Mouse (Mus musculus): ENCODE measurements around the gene Hoxa5. TPM values are rescaled to one million over a fixed set of nuclear protein-coding genes. Genes with fewer than 3 reads are reported as not detected.

The Hoxa5 gene
- 11.0 and 11.3 TPM in 2 replicates for polyA plus RNA-seq (2014; fragmentation: Nextera tagmentation; extraction: Ambion mirVana)

DNA sequence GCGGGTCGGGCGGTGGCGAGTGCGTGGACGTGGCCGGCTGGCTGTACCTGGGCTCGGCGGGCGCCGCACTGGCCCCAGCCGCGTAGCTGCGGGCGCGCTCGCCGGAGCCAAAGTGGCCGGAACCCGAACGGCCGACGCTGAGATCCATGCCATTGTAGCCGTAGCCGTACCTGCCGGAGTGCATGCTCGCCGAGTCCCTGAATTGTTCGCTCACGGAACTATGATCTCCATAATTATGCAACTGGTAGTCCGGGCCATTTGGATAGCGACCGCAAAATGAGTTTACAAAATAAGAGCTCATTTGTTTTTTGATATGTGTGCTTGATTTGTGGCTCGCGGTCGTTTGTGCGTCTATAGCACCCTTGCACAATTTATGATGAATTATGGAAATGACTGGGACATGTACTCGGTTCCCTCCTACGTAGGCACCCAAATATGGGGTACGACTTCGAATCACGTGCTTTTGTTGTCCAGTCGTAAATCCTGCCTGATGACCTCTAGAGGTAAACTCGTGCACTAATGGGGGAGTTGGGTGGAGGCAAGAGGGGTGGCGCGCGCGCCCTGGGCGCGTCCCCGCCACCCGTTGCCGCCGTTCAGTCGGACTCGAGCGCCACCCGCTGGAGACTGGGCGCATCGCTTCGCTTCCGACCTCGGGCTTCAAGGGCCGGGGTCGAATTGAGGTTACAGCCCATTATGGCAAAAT, at the start of gene Hoxa5:
Gene Hoxa5, minus strand, starts transcription at position 538 of the 703 bp plus-strand sequence.
- H3K27me3 ChIP-seq (ENCODE audit: control insufficient read depth, insufficient read depth, low read length), result no peaks in the 10 kb centered on the region
- peak; percentile 56; the same call in 1 of the 2 replicates for ATAC-seq (ENCODE audit: insufficient number of reproducible peaks, low FRiP score, low TSS enrichment, low read depth)
- WGBS, result under 1% methylated on average over 65 of the region's 65 CpGs

GRCm38 (mm10) chr6:52253511-52254500, 49.4 kb upstream of the Hoxa5 start:
- no peaks in the 10 kb centered on the region for H3K36me3 ChIP-seq (ENCODE audit: control insufficient read depth, insufficient read depth, low read length)
- no peak for ATAC-seq (ENCODE audit: insufficient number of reproducible peaks, low FRiP score, low TSS enrichment, low read depth)
- peak overlapping the region; percentile 87 for H3K9ac ChIP-seq (ENCODE audit: low read length)
- H3K9me3 ChIP-seq (ENCODE audit: control insufficient read depth, low read length), result no peaks in the 10 kb centered on the region
- peak; percentile 72 for DNase-seq (ENCODE audit: low spot score)
- peaks cover 10% of the 10 kb centered on the region; the same call in 1 of the 2 replicates for H3K4me1 ChIP-seq (ENCODE audit: control insufficient read depth, insufficient read depth, low read length)
- H3K27me3 ChIP-seq (ENCODE audit: control insufficient read depth, insufficient read depth, low read length), result peaks cover 6% of the 10 kb centered on the region; the same call in 1 of the 2 replicates
- H3K4me3 ChIP-seq (ENCODE audit: low read depth, low read length), result peak overlapping the region; percentile 42
- under 1% methylated on average over 59 of the region's 59 CpGs for WGBS
- peak overlapping the region; percentile 76 for H3K4me2 ChIP-seq (ENCODE audit: low read depth, severe bottlenecking)
- H3K27ac ChIP-seq (replicated peaks; ENCODE audit: low read depth, low read length), result peak overlapping the region; percentile 80

More for the DNA sequence above, at the start of gene Hoxa5:
- H3K4me2 ChIP-seq (ENCODE audit: low read depth, severe bottlenecking), result peak within 1 kb of the TSS; percentile 98
- peak within 1 kb of the TSS; percentile 44 for H3K4me3 ChIP-seq (ENCODE audit: low read depth, low read length)
- H3K36me3 ChIP-seq (ENCODE audit: control insufficient read depth, insufficient read depth, low read length), result peaks cover 2% of the 10 kb centered on the region; the same call in 1 of the 2 replicates
- peaks cover 80% of the 10 kb centered on the region for H3K4me1 ChIP-seq (ENCODE audit: control insufficient read depth, insufficient read depth, low read length)
- no peaks in the 10 kb centered on the region for H3K9me3 ChIP-seq (ENCODE audit: control insufficient read depth, low read length)
- H3K9ac ChIP-seq (ENCODE audit: low read length), result peak within 1 kb of the TSS; percentile 76
- peak; percentile 96 for DNase-seq (ENCODE audit: low spot score)
- peak within 1 kb of the TSS; percentile 59 for H3K27ac ChIP-seq (replicated peaks; ENCODE audit: low read depth, low read length)

DNA sequence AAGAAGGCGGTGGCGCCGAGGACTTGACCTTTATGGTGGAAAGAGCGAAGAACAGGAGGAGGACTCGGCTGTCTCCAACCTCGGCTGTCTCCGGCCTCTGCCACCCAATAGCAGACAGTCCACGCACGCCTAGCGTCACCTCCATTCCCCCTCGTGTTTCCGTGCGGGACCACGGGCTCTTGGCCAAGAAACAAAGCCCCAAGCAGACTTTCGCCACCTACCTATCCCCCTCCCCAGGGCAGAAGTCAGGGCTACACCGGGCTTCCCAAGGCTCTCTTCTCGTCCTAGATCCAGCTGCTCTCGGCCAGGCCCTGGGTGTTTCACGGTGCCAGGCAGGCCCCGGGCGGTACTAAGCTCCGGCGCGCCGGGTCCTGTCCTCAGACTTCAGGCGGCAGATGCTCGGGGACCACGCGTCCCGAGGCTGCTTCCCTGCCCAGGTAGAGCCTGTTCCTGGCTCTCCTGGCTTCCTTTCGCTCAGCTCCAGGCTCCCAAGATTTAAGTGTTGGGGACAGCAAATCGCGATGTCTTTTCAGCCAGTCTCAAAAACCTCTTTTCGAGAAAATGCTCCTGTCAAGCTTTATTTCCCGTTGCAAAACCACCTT, 48.5 kb upstream of the Hoxa5 start:
- H3K4me2 ChIP-seq (ENCODE audit: low read depth, severe bottlenecking), result peak overlapping the region; percentile 76
- no peaks in the 10 kb centered on the region for H3K36me3 ChIP-seq (ENCODE audit: control insufficient read depth, insufficient read depth, low read length)
- H3K9me3 ChIP-seq (ENCODE audit: control insufficient read depth, low read length), result no peaks in the 10 kb centered on the region
- H3K27ac ChIP-seq (replicated peaks; ENCODE audit: low read depth, low read length), result peak overlapping the region; percentile 80
- H3K9ac ChIP-seq (ENCODE audit: low read length), result peak overlapping the region; percentile 87
- H3K4me1 ChIP-seq (ENCODE audit: control insufficient read depth, insufficient read depth, low read length), result peaks cover 13% of the 10 kb centered on the region
- 2% methylated on average over 35 of the region's 35 CpGs for WGBS
- DNase-seq (ENCODE audit: low spot score), result peak; percentile 77
- no peak for ATAC-seq (ENCODE audit: insufficient number of reproducible peaks, low FRiP score, low TSS enrichment, low read depth)
- peaks cover 6% of the 10 kb centered on the region; the same call in 1 of the 2 replicates for H3K27me3 ChIP-seq (ENCODE audit: control insufficient read depth, insufficient read depth, low read length)
- H3K4me3 ChIP-seq (ENCODE audit: low read depth, low read length), result peak overlapping the region; percentile 42

GRCm38 (mm10) chr6:52252016-52252774, 47.8 kb upstream of the Hoxa5 start:
- peak; percentile 68 for DNase-seq (ENCODE audit: low spot score)
- Histone ChIP-seq H3K4me2 (ENCODE audit: low read depth, severe bottlenecking) (peak overlapping the region; percentile 76), H3K36me3 (ENCODE audit: control insufficient read depth, insufficient read depth, low read length) (no peaks in the 10 kb centered on the region), H3K4me3 (ENCODE audit: low read depth, low read length) (peak overlapping the region; percentile 42), H3K27ac (replicated peaks; ENCODE audit: low read depth, low read length) (peak overlapping the region; percentile 80), H3K9ac (ENCODE audit: low read length) (peak overlapping the region; percentile 87), H3K9me3 (ENCODE audit: control insufficient read depth, low read length) (no peaks in the 10 kb centered on the region), H3K27me3 (ENCODE audit: control insufficient read depth, insufficient read depth, low read length) (peaks cover 6% of the 10 kb centered on the region; the same call in 1 of the 2 replicates), H3K4me1 (ENCODE audit: control insufficient read depth, insufficient read depth, low read length) (peaks cover 13% of the 10 kb centered on the region)
- 2% methylated on average over 24 of the region's 24 CpGs for WGBS
- no peak for ATAC-seq (ENCODE audit: insufficient number of reproducible peaks, low FRiP score, low TSS enrichment, low read depth)

- peak overlapping the region; percentile 80 for H3K27ac ChIP-seq (replicated peaks; ENCODE audit: low read depth, low read length)
- peak; percentile 50 for DNase-seq (ENCODE audit: low spot score)
- peak overlapping the region; percentile 42 for H3K4me3 ChIP-seq (ENCODE audit: low read depth, low read length)
- 6% methylated on average over 7 of the region's 7 CpGs for WGBS
- H3K4me1 ChIP-seq (ENCODE audit: control insufficient read depth, insufficient read depth, low read length), result peaks cover 13% of the 10 kb centered on the region
- no peaks in the 10 kb centered on the region for H3K36me3 ChIP-seq (ENCODE audit: control insufficient read depth, insufficient read depth, low read length)
- 0 out of 2 replicates have a peak, but pooled peaks have one; percentile 21 for ATAC-seq (ENCODE audit: insufficient number of reproducible peaks, low FRiP score, low TSS enrichment, low read depth)
- peak overlapping the region; percentile 87 for H3K9ac ChIP-seq (ENCODE audit: low read length)
- peaks cover 6% of the 10 kb centered on the region; the same call in 1 of the 2 replicates for H3K27me3 ChIP-seq (ENCODE audit: control insufficient read depth, insufficient read depth, low read length)
- H3K9me3 ChIP-seq (ENCODE audit: control insufficient read depth, low read length), result no peaks in the 10 kb centered on the region
- peak overlapping the region; percentile 76 for H3K4me2 ChIP-seq (ENCODE audit: low read depth, severe bottlenecking)
These were observed 46.9 kb upstream of the Hoxa5 start for GRCm38 (mm10) chr6:52251177-52251879.

- DNase-seq (ENCODE audit: low spot score) (peak; percentile 44), ATAC-seq (ENCODE audit: insufficient number of reproducible peaks, low FRiP score, low TSS enrichment, low read depth) (no peak)
- peak overlapping the region; percentile 83 for H3K4me2 ChIP-seq (ENCODE audit: low read depth, severe bottlenecking)
- H3K4me3 ChIP-seq (ENCODE audit: low read depth, low read length), result peak overlapping the region; percentile 99
- 12% methylated on average over 4 of the region's 4 CpGs for WGBS
- peak overlapping the region; percentile 94 for H3K9ac ChIP-seq (ENCODE audit: low read length)
- no peaks in the 10 kb centered on the region for H3K9me3 ChIP-seq (ENCODE audit: control insufficient read depth, low read length)
- peak overlapping the region; percentile 93; the same call in 1 of the 2 replicates for H3K27ac ChIP-seq (replicated peaks; ENCODE audit: low read depth, low read length)
- peaks cover 4% of the 10 kb centered on the region; the same call in 1 of the 2 replicates for H3K27me3 ChIP-seq (ENCODE audit: control insufficient read depth, insufficient read depth, low read length)
- no peaks in the 10 kb centered on the region for H3K36me3 ChIP-seq (ENCODE audit: control insufficient read depth, insufficient read depth, low read length)
- peaks cover 13% of the 10 kb centered on the region for H3K4me1 ChIP-seq (ENCODE audit: control insufficient read depth, insufficient read depth, low read length)
These were observed 45.4 kb upstream of the Hoxa5 start for GRCm38 (mm10) chr6:52249826-52250225.

GRCm38 (mm10) chr6:52249415-52249738, 45.0 kb upstream of the Hoxa5 start:
- ATAC-seq (ENCODE audit: insufficient number of reproducible peaks, low FRiP score, low TSS enrichment, low read depth) (no peak), DNase-seq (ENCODE audit: low spot score) (no peak)
- Histone ChIP-seq H3K9me3 (ENCODE audit: control insufficient read depth, low read length) (no peaks in the 10 kb centered on the region), H3K27me3 (ENCODE audit: control insufficient read depth, insufficient read depth, low read length) (peaks cover 4% of the 10 kb centered on the region; the same call in 1 of the 2 replicates), H3K36me3 (ENCODE audit: control insufficient read depth, insufficient read depth, low read length) (no peaks in the 10 kb centered on the region), H3K4me3 (ENCODE audit: low read depth, low read length) (peak overlapping the region; percentile 99), H3K27ac (replicated peaks; ENCODE audit: low read depth, low read length) (peak overlapping the region; percentile 93; the same call in 1 of the 2 replicates), H3K9ac (ENCODE audit: low read length) (peak overlapping the region; percentile 94), H3K4me2 (ENCODE audit: low read depth, severe bottlenecking) (peak overlapping the region; percentile 83), H3K4me1 (ENCODE audit: control insufficient read depth, insufficient read depth, low read length) (peaks cover 13% of the 10 kb centered on the region)
- WGBS, result 2% methylated on average over 16 of the region's 16 CpGs
